Mouse (Mus musculus) urinary bladder, adult 2 months (tissue): ENCODE data around the gene Gimap8. TPM values are rescaled to one million over a fixed set of nuclear protein-coding genes. Genes with fewer than 3 reads are reported as not detected.

Experiments used
- DNase-seq: peaks from one replicate; pipeline ENCODE4 v3.0.0; 2022; ENCODE audit warnings: low spot score
- polyA plus RNA-seq: library from polyadenylated mRNA; depleted of rRNA; stranded (reverse); fragments of >200 nt; gene quantifications from 2 replicates; pipeline ENCODE4 v1.2.3, GENCODE M21; 2012

Gene Gimap8
- polyA plus RNA-seq, 1 experiment = 8.1 TPM

DNA sequence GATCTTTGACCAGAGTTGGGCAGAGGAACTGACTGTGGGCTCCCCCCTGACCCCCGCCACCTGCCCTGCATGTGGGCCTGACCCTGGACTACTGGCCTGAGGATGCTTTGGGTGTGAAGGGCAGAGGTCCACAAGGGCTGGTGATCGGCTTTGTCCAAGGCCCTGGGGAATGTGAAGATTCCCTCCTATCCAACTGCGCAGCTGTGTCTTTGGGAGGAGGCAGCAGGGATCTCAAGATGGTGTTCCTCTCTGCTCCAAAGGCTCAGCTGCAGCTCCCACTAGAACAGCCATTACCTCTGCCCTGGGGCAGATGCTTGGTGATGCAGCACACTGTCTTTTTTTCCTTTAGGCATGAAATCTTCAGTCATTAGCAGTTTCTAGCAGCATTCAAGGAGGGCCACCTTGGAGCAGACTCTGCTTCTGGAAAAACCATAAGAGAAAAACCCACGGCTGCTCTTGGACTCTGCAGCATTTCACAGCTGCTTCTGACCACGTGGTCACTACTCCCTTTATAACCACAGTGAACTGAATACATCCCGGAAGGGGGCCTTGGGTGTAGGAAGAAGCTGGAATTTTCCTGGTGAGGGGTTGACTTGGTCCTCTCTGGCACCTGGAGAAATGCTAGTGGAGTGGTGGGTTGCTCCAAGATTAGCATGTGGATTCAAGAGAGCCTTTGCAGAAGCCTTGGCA lies 9.1 kb upstream of the Gimap8 start:
- peak; percentile 11 for DNase-seq

DNA sequence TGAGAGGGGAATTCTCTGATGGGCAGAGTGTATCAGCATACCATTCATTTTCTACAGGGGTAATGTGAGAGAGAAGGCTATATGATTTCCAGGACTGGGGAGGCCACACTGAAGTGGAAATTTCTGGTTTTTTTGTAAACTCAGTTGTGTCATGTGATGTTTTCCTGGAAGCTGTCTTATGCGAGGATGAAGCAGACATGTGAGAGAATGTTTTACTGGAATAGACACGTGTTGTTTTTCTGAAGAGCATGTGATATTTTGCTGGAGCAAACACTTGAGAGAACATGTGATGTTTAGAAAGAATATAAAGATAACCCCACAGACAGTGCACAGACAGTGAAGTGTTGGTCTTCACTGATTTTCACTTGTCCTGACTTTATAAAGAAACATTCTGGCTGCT lies 8.5 kb upstream of the Gimap8 start:
- DNase-seq = no peak

- DNase-seq = no peak
Measured at GRCm38 (mm10) chr6:48641391-48641790, 5.6 kb upstream of the Gimap8 start.

- no peak for DNase-seq
Measured at GRCm38 (mm10) chr6:48642764-48643292, 4.2 kb upstream of the Gimap8 start.

GRCm38 (mm10) chr6:48645660-48646308 lies 1.2 kb upstream of the Gimap8 start:
- peak; percentile 41 for DNase-seq

DNA sequence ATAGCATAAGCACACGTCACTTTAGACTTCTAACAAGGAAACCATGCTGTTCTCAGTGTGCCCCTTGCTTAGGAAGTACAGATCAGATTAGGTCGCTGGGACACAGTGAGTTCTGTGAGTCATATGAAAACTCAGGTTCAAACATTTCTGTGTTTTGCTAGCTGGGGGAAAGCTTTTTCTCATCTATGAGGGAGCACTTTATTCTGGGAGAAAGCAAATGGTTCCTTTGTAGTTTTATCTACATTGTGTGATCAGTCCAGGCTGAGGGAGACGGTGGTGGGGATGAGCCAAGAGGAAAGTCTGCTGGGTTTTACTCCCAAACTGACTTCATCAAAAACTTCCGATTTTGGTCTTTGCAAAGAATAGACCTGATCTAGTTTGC lies 734 bp upstream of the Gimap8 start:
- DNase-seq = no peak

- no peak for DNase-seq
Measured at GRCm38 (mm10) chr6:48647611-48648010, 577 bp downstream of the Gimap8 start.

- no peak for DNase-seq
Measured at GRCm38 (mm10) chr6:48648779-48649178, 1.7 kb downstream of the Gimap8 start.

GRCm38 (mm10) chr6:48650041-48650440 lies 3.0 kb downstream of the Gimap8 start:
- no peak for DNase-seq

- no peak for DNase-seq
Measured at GRCm38 (mm10) chr6:48658721-48659120, 11.7 kb downstream of the Gimap8 start.

GRCm38 (mm10) chr6:48664750-48665149 lies 17.7 kb downstream of the Gimap8 start:
- no peak for DNase-seq

DNA sequence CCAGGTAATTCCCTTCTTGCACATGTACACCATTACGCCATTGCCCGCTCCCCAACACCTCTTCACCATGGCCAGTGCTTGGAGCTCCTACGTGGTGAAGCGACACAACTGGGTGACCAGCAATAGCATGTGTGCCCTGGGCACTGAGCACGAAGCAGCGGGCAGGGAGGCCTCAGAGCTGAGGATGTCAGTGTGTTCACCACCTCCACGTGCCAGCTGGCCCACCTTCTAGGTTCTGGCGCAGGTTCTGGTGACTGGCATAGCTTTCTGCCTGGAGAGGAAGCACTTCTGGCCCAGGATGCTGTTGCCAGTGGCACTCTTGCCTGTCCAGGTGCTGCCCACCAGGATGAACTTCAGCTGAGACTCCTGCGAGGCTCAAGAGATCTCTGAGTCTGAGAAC lies 18.4 kb downstream of the Gimap8 start:
- no peak for DNase-seq

DNA sequence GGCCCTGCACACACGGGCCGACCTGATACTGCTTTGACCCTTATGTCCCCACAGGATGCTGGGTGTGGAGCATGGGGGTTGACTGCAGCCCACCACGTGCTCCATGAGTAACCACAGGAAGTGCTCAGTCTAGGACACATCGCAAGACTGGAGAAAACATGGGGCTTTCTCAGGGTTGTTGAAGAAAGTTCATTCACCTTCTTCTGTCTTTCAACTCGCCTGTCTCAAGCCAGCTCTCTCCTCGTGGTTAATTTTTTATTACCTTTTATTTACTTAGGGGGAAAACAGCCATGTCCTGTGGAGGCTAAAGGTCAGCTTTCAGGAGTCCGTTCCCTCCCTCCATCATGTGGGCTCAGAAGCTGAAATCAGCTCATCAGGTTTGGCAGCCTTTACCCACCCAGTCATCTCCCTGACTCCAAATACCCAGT lies 19.1 kb downstream of the Gimap8 start:
- DNase-seq = no peak

- DNase-seq = no peak
Measured at GRCm38 (mm10) chr6:48668022-48668421, 21.0 kb downstream of the Gimap8 start.

GRCm38 (mm10) chr6:48669446-48669969 lies 22.5 kb downstream of the Gimap8 start:
- DNase-seq = no peak

GRCm38 (mm10) chr6:48674291-48675058 lies 27.4 kb downstream of the Gimap8 start:
- DNase-seq = no peak

- no peak for DNase-seq
Measured at GRCm38 (mm10) chr6:48675400-48675930, 28.4 kb downstream of the Gimap8 start.

DNA sequence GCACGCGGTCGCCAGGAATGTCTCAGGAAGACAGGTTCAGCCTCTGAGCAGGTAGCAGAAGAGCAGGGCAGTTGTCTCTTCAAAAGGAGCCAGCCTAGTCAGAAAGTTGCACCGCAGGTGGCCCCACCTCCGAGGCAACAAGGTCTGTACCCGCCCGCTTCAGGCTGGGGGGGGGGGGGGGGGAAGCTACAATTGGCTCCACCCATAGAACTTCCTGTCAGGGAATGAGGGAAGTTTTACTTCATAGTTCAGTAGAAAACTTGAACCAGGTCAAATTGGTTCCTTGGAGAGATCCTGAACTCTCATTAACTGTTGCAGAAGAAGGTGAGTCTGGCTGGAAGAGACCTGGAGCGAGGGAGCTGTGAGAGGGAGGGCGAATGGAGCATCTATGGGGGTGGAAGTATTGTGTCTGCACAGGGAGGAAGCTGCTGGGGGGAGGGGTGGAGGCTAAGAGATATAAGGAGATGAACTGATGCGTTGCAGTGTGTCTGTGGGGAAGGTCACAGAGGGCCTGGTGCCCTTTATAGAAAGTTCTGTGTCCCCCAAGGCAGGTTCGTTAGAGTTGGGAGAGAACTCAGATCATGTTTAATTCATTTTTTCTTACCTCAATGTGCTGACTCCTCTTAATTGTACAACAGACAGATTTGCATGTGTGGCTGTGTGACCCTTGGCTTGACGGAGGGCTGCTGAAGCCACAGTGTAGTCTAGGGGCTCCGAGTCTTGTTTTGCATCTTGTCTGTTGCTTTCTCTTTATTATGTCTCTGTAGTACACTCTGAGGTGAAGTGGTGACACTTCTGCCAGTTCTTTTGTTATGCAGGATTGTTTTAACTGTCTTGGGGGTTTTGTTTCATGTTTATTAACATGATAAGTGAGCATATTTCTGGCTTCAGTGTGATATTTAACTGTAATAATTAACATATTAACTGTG lies 29.2 kb downstream of the Gimap8 start, which contains the start of gene Gimap9:
TSS of gene Gimap9 (plus strand) at position 199 of the 929 bp plus-strand sequence.
- DNase-seq = no peak

DNA sequence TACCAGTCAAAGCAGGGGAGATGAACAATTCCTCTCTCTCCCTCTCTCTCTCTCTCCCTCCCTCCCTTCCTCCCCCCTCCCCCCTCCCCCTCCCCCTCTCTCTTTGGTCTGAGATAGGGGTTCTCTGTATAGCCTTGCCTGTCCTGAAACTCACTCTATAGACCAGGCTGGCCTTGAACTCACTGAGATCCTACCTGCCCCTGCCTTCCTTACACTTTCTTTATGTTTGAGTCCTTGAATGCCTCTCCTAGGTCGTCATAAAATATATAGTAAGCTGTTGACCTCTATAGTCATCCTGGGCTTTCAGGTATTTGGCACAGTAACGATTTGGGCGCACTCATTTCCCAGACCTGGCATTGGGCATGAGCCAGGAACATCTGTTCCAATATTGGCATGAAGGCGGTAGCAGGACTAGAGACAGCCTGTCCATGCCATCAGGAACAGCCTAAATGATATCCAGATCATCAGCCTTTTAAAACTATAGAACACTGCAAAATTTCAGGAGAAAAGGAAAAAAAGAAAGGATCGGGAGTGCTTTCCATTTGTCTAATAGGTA lies 29.9 kb downstream of the Gimap8 start:
- no peak for DNase-seq
